Mouse (Mus musculus): ENCODE measurements around the gene Clec4f. TPM values are rescaled to one million over a fixed set of nuclear protein-coding genes. Genes with fewer than 3 reads are reported as not detected.

The Clec4f gene
- not detected in 2 replicates for polyA plus RNA-seq (2014; fragmentation: Nextera tagmentation; extraction: Ambion mirVana)

DNA sequence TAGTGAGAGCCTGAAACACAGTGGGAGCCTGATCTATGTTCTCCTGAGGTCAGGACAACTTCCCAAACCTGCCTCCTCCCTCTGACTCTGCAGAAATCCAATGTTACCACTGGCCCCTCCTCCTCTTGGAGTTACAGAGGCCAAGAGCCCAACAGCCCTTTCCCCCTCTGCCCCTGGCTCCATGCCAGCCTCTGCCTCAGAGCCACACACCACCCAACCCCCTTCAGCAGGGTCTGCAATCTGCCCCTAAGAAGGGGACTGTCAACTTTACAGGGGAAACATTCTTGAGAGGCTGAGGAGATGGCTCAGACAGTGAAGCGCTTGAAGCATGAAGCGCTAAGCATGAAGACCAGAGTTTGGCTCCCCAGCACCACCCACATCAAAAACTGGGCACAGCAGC is at the start of gene Clec4f:
TSS of gene Clec4f (minus strand) at position 101 of the 400 bp plus-strand sequence.
- Histone ChIP-seq H3K36me3 (ENCODE audit: insufficient read depth) (no peaks in the 10 kb centered on the region), H3K4me3 (ENCODE audit: low read depth, low read length) (no peak within 1 kb of the TSS), H3K9me3 (ENCODE audit: low read depth, low read length) (no peaks in the 10 kb centered on the region), H3K27ac (ENCODE audit: low read depth) (no peak within 1 kb of the TSS), H3K4me1 (ENCODE audit: insufficient read depth) (no peaks in the 10 kb centered on the region), H3K4me2 (no peak within 1 kb of the TSS), H3K9ac (no peak within 1 kb of the TSS), H3K27me3 (ENCODE audit: insufficient read depth, low read length) (no peaks in the 10 kb centered on the region)
- WGBS: 94% methylated on average over 2 of the region's 2 CpGs
- TF ChIP-seq CTCF (IDR thresholded peaks at IDR 0.05; ENCODE audit: low read depth): no peak
- DNase-seq (no peak), ATAC-seq (ENCODE audit: insufficient read depth) (no peak)

DNA sequence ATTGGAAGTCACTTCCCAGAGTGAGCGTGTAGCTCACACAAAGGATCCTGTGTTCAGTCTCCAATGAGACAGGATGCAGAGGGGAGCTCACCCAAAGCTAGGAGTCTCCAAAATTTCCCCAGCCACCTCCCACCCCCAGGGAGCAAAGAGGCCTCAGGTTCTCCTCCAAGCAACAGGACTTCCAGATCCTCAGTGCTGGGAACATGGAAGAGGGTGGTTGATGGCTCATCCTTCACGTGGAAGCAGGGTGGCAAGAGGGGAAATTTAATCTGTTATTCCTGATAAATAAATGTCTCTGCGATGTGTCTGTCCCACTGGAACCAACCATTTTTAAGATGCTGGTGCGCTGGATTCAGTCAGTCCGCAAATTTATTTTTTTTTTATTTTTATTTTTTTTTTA is 48.7 kb upstream of the Clec4f start:
- Histone ChIP-seq H3K27ac (ENCODE audit: low read depth) (no peak overlapping the region), H3K4me3 (ENCODE audit: low read depth, low read length) (no peak overlapping the region), H3K9me3 (ENCODE audit: low read depth, low read length) (no peaks in the 10 kb centered on the region), H3K4me2 (no peak overlapping the region), H3K4me1 (ENCODE audit: insufficient read depth) (no peaks in the 10 kb centered on the region), H3K9ac (no peak overlapping the region), H3K36me3 (ENCODE audit: insufficient read depth) (no peaks in the 10 kb centered on the region), H3K27me3 (ENCODE audit: insufficient read depth, low read length) (peaks cover 95% of the 10 kb centered on the region)
- 16% methylated on average over 5 of the region's 5 CpGs for WGBS
- DNase-seq (no peak), ATAC-seq (ENCODE audit: insufficient read depth) (no peak)
- no peak for TF ChIP-seq CTCF (IDR thresholded peaks at IDR 0.05; ENCODE audit: low read depth)

DNA sequence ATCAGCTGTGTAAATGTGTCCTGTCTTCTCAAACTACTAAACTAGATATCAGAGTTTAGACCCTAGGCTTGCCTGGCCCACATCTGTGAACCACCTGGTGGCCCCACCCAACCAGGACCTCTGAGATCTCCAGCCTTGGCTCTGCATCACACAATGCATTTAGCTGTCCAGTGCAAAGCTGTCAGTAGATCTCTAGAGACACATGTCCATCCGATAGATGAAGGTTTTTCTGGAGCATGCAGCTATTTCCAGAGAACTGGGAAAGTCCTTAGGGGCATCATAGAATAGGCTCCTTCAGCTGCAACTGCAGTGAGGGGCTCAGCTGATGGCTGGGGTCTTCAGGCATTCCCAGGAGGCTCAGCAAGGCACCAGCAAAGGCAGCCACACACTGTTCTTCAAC is 48.3 kb upstream of the Clec4f start:
- TF ChIP-seq CTCF (IDR thresholded peaks at IDR 0.05; ENCODE audit: low read depth): no peak

DNA sequence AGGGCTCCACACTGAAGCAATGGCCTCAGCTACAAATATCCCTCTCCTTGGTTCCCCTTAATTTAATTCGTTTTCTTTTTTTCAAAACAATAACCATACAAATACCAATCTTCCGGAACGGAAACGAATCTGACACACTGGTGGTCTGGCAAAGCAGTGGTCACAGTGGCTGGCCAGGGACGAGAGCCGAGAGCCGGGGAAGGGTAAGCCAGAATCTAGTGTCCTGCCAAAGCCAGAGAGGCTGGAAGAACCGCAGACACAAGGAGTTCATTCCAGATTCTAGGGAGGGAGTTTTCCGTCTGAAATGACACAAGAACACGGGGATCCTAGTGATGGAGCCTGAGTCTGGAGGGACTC is 47.7 kb upstream of the Clec4f start:
- H3K4me2 ChIP-seq: no peak overlapping the region
- H3K27ac ChIP-seq (ENCODE audit: low read depth): no peak overlapping the region
- no peak overlapping the region for H3K4me3 ChIP-seq (ENCODE audit: low read depth, low read length)
- no peak for TF ChIP-seq CTCF (IDR thresholded peaks at IDR 0.05; ENCODE audit: low read depth)
- WGBS: 2% methylated on average over 10 of the region's 10 CpGs
- no peaks in the 10 kb centered on the region for H3K36me3 ChIP-seq (ENCODE audit: insufficient read depth)
- ATAC-seq (ENCODE audit: insufficient read depth) (no peak), DNase-seq (no peak)
- H3K9me3 ChIP-seq (ENCODE audit: low read depth, low read length): no peaks in the 10 kb centered on the region
- H3K4me1 ChIP-seq (ENCODE audit: insufficient read depth): no peaks in the 10 kb centered on the region
- H3K27me3 ChIP-seq (ENCODE audit: insufficient read depth, low read length): peaks cover 95% of the 10 kb centered on the region
- H3K9ac ChIP-seq: no peak overlapping the region

More for the DNA sequence above, 48.3 kb upstream of the Clec4f start:
- no peak overlapping the region for H3K4me3 ChIP-seq (ENCODE audit: low read depth, low read length)
- peaks cover 95% of the 10 kb centered on the region for H3K27me3 ChIP-seq (ENCODE audit: insufficient read depth, low read length)
- H3K9me3 ChIP-seq (ENCODE audit: low read depth, low read length): no peaks in the 10 kb centered on the region
- H3K9ac ChIP-seq: no peak overlapping the region
- no peak overlapping the region for H3K4me2 ChIP-seq
- ATAC-seq (ENCODE audit: insufficient read depth): no peak
- no peaks in the 10 kb centered on the region for H3K36me3 ChIP-seq (ENCODE audit: insufficient read depth)
- H3K27ac ChIP-seq (ENCODE audit: low read depth): no peak overlapping the region
- H3K4me1 ChIP-seq (ENCODE audit: insufficient read depth): no peaks in the 10 kb centered on the region
- DNase-seq: no peak
- 7% methylated on average over 1 of the region's 1 CpGs for whole genome bisulfite sequencing

DNA sequence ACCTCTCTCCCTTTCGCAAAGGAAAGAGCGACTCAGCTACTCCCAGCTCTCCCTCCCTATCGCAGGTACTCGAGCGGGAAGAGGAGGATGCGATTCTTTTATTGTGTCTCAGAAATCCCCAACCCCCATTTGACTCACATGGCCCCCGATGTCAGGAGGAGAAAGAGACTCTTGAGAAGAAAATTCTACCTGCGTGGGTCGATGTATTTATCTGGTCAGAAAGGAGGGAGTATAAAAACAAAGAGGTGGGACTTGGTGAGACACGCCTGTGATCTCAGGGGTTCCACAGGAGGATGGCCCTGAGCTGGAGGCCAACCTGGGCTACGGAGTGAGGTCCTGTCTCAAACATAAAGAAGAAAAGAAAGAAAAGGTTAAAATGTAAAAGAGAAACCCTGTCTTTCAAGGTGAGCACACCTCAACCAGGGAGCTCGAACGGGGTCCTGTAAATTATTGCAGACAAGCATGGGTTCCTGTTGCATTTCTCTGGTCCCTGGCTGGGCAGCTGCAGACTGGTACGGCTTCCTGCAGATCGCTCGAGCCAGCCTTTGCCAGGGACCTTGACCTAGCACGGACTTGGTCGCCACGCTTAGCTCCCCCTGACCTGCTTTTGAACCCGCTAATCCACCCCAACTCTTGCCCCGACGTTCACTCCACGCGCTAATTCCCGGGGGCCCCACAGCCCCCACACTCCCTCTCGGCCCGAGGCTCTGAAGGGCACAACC is 47.2 kb upstream of the Clec4f start:
- H3K4me3 ChIP-seq (ENCODE audit: low read depth, low read length): no peak overlapping the region
- H3K27ac ChIP-seq (ENCODE audit: low read depth): no peak overlapping the region
- DNase-seq: no peak
- H3K36me3 ChIP-seq (ENCODE audit: insufficient read depth): no peaks in the 10 kb centered on the region
- 1% methylated on average over 27 of the region's 27 CpGs for WGBS
- H3K27me3 ChIP-seq (ENCODE audit: insufficient read depth, low read length): peaks cover 95% of the 10 kb centered on the region
- ATAC-seq (ENCODE audit: insufficient read depth): no peak
- no peaks in the 10 kb centered on the region for H3K4me1 ChIP-seq (ENCODE audit: insufficient read depth)
- H3K9me3 ChIP-seq (ENCODE audit: low read depth, low read length): no peaks in the 10 kb centered on the region
- no peak overlapping the region for H3K4me2 ChIP-seq
- no peak for TF ChIP-seq CTCF (IDR thresholded peaks at IDR 0.05; ENCODE audit: low read depth)
- H3K9ac ChIP-seq: no peak overlapping the region

DNA sequence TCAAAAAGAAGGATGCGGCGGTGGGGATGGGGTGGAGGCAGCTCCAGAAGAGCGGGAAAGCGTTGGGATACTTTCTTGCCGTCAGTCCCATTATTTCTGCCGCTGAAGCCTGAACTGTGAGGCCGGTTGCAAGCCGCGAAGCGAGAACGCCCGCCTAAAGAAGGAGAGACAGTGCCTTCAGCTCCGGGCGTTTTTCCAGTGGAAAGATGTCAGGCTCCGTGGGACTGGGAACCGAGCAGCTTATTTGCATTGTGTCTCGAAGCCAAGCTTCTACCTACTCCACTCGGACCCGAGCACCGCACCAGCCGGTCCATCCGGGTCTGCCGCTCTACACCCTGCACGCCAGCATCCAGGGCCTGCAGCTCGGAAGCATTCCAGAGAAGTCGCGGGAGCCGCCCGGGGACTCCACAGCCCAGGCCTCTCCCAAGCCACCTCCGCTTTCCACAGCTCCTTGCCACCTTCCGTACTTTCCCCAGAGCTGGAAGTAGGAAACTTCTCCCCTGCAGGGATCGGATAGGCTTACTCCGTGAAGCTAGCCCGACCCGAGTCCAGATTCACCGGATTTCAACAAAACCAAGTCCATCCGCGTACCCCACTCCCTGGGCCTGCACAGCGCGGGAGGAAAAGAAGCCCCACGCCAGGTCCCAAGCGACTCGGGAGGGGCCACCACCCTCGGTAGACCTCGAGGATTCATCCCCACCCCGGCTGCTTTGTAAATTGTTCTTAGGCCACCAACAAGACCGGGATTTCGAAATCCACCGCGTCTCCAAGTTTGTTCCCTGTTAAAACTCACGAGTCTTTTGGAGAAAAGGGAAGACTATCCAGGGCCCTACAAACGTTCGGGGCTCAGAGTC is 46.4 kb upstream of the Clec4f start:
- Histone ChIP-seq H3K27ac (ENCODE audit: low read depth) (no peak overlapping the region), H3K9ac (no peak overlapping the region), H3K36me3 (ENCODE audit: insufficient read depth) (no peaks in the 10 kb centered on the region), H3K4me1 (ENCODE audit: insufficient read depth) (no peaks in the 10 kb centered on the region), H3K4me3 (ENCODE audit: low read depth, low read length) (0 out of 2 replicates have a peak overlapping the region, but pooled peaks have one; percentile 2), H3K27me3 (ENCODE audit: insufficient read depth, low read length) (peaks cover 95% of the 10 kb centered on the region), H3K9me3 (ENCODE audit: low read depth, low read length) (no peaks in the 10 kb centered on the region), H3K4me2 (no peak overlapping the region; the same call in 1 of the 2 replicates)
- peak; percentile 48 for DNase-seq
- under 1% methylated on average over 53 of the region's 53 CpGs for WGBS
- no peak for TF ChIP-seq CTCF (IDR thresholded peaks at IDR 0.05; ENCODE audit: low read depth)
- peak; percentile 70; the same call in 1 of the 2 replicates for ATAC-seq (ENCODE audit: insufficient read depth)

DNA sequence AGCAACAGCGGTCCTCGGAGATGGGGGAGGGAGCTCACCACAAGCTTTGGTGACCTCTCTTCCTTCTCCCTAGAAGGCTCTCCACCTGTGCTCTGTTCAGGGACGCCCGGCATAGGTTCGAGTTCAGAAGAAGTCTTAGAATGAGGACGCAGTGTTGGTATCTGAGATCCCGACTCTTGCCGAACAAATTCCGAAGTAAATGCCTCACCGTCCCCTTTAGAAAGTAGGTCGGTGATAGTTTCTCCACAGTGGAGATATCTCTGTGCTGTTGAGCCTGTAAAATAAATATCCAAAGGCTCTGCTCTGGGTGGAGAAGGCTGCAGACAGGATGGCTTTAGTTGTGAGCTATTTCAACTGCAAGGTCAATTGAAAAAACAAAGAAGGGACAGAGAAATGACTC is 45.0 kb upstream of the Clec4f start:
- ATAC-seq (ENCODE audit: insufficient read depth) (no peak), DNase-seq (no peak)
- H3K9ac ChIP-seq: no peak overlapping the region
- peaks cover 95% of the 10 kb centered on the region for H3K27me3 ChIP-seq (ENCODE audit: insufficient read depth, low read length)
- no peak for TF ChIP-seq CTCF (IDR thresholded peaks at IDR 0.05; ENCODE audit: low read depth)
- no peak overlapping the region for H3K4me2 ChIP-seq
- under 1% methylated on average over 11 of the region's 11 CpGs for WGBS
- H3K27ac ChIP-seq (ENCODE audit: low read depth): no peak overlapping the region
- no peaks in the 10 kb centered on the region for H3K4me1 ChIP-seq (ENCODE audit: insufficient read depth)
- H3K4me3 ChIP-seq (ENCODE audit: low read depth, low read length): no peak overlapping the region
- no peaks in the 10 kb centered on the region for H3K36me3 ChIP-seq (ENCODE audit: insufficient read depth)
- no peaks in the 10 kb centered on the region for H3K9me3 ChIP-seq (ENCODE audit: low read depth, low read length)

Measured in lung, embryonic 14.5 days (tissue).